Mouse (Mus musculus): ENCODE measurements around the gene Prkg2.

GRCm38 (mm10) chr5:98946117-98946620 lies 91.0 kb downstream of the Prkg2 start:
- TF ChIP-seq CHD2 (IDR thresholded peaks at IDR 0.05; ENCODE audit: low read depth, low read length) (no peak), HCFC1 (IDR thresholded peaks at IDR 0.05; ENCODE audit: borderline replicate concordance, insufficient read depth, low read length) (no peak), MAFK (IDR thresholded peaks at IDR 0.05; ENCODE audit: insufficient read depth, low read depth, low read length) (no peak)
